Mouse (Mus musculus) olfactory bulb, adult 2 months (tissue): Measurements from ENCODE around the gene Tmem256.

Experiments
- CTCF ChIP-seq: fragments of 200-500 bp; IDR thresholded peaks from 2 replicates; pipeline ENCODE4 v1.5.1; 2012; ENCODE audit warnings: low read depth, mild to moderate bottlenecking, low read length, moderate library complexity; ENCODE audit not compliant: insufficient read depth
- POLR2A ChIP-seq: fragments of 200-500 bp; IDR thresholded peaks from 2 replicates; pipeline ENCODE4 v1.6.1; 2012; ENCODE audit warnings: mild to moderate bottlenecking, low read depth, low read length, moderate library complexity; ENCODE audit not compliant: insufficient read depth

- TF ChIP-seq CTCF (no peak), POLR2A (no peak)
Observed at GRCm38 (mm10) chr11:69833554-69833953, 4.8 kb upstream of the Tmem256 start.
